22 mouse cellular contexts compared by ENCODE assay signal in genomic region chr11:12376628-12377027, GRCm38 (mm10).
DNase-seq lines count a peak whose midpoint lies in the region; ATAC-seq lines count a peak whose summit lies in the region.
"Had no signal": no experiment of that assay in that cellular context is flagged by ENCODE, and none has a peak within 500 bp of the region (broad histone marks: within the 10 kb centered on the region; RNA-seq: fewer than 3 reads in every experiment).

No protein-coding gene starts in this region.

- H3K27ac ChIP-seq in forebrain, embryonic 10.5 days: 0 out of 2 replicates have a peak overlapping the region, but pooled peaks have one; percentile 15
- no peak overlapping the region for H3K27ac ChIP-seq in forebrain, embryonic 15.5 days (replicated peaks)
- H3K27ac ChIP-seq in forebrain, embryonic 16.5 days (ENCODE audit: low read length): no peak overlapping the region
- H3K27ac ChIP-seq in midbrain, embryonic 15.5 days: no peak overlapping the region
- H3K27ac ChIP-seq: hindbrain, embryonic 10.5 days; left cerebral cortex, adult 2 months; liver, embryonic 13.5 days had no signal

- peak; percentile 37 for DNase-seq in forebrain, embryonic 10.5 days (ENCODE audit: extremely low spot score, low spot score)
- peak; percentile 50 for DNase-seq in embryo, embryonic 10.5 days (ENCODE audit: low spot score)
- DNase-seq in adrenal gland, adult (ENCODE audit: inconsistent age in 2 of 2, low spot score in 1 of 2): no peak
- no peak for DNase-seq in thymus, postnatal 25 days
- DNase-seq: adrenal gland, postnatal 25 days; cerebellum, adult 9-11 months; gastrocnemius, postnatal 14 days; heart, adult 11 months; kidney, adult 18-20 months; kidney, postnatal 4 days; liver, embryonic 13.5 days; lung, adult 2 months; retina, postnatal 1 day; right cerebral cortex, postnatal 25 days; spleen, adult 18-20 months; thymus, postnatal 4 days had no signal

- H3K4me3 ChIP-seq in forebrain, embryonic 10.5 days: no peak overlapping the region
- H3K4me3 ChIP-seq in forebrain, embryonic 15.5 days: no peak overlapping the region
- H3K4me3 ChIP-seq in forebrain, embryonic 16.5 days (replicated peaks; ENCODE audit: low read length): no peak overlapping the region
- H3K4me3 ChIP-seq in midbrain, embryonic 15.5 days: no peak overlapping the region
- H3K4me3 ChIP-seq: hindbrain, embryonic 10.5 days; left cerebral cortex, adult 2 months; liver, embryonic 13.5 days had no signal

- no peak; the same call in 1 of the 2 replicates for ATAC-seq in forebrain, embryonic 15.5 days (replicated peaks)
- ATAC-seq in forebrain, embryonic 16.5 days: peak; percentile 47; the same call in 1 of the 2 replicates
- ATAC-seq in midbrain, embryonic 15.5 days (replicated peaks): peak; percentile 62

- no peak overlapping the region for H3K4me2 ChIP-seq in forebrain, embryonic 15.5 days (replicated peaks)
- no peak overlapping the region for H3K4me2 ChIP-seq in forebrain, embryonic 16.5 days (ENCODE audit: low read length)
- H3K4me2 ChIP-seq in midbrain, embryonic 15.5 days: no peak overlapping the region
- H3K4me2 ChIP-seq: heart, embryonic 11.5 days; liver, embryonic 13.5 days had no signal

- H3K9ac ChIP-seq in forebrain, embryonic 15.5 days (replicated peaks): no peak overlapping the region
- H3K9ac ChIP-seq in forebrain, embryonic 16.5 days (replicated peaks; ENCODE audit: low read depth, low read length): no peak overlapping the region
- no peak overlapping the region for H3K9ac ChIP-seq in midbrain, embryonic 15.5 days
- H3K9ac ChIP-seq: liver, embryonic 13.5 days had no signal

- H3K36me3 ChIP-seq in forebrain, embryonic 10.5 days (replicated peaks): no peaks in the 10 kb centered on the region
- no peaks in the 10 kb centered on the region for H3K36me3 ChIP-seq in forebrain, embryonic 15.5 days
- no peaks in the 10 kb centered on the region for H3K36me3 ChIP-seq in forebrain, embryonic 16.5 days (ENCODE audit: control insufficient read depth, insufficient read depth)
- no peaks in the 10 kb centered on the region for H3K36me3 ChIP-seq in midbrain, embryonic 15.5 days (replicated peaks)
- H3K36me3 ChIP-seq: hindbrain, embryonic 10.5 days; liver, embryonic 13.5 days had no signal

- H3K9me3 ChIP-seq in forebrain, embryonic 10.5 days: no peaks in the 10 kb centered on the region
- H3K9me3 ChIP-seq in forebrain, embryonic 15.5 days: no peaks in the 10 kb centered on the region
- H3K9me3 ChIP-seq in forebrain, embryonic 16.5 days (ENCODE audit: control insufficient read depth, low read length): no peaks in the 10 kb centered on the region
- no peaks in the 10 kb centered on the region for H3K9me3 ChIP-seq in midbrain, embryonic 15.5 days
- H3K9me3 ChIP-seq: hindbrain, embryonic 10.5 days; liver, embryonic 13.5 days had no signal

- WGBS in forebrain, embryonic 10.5 days: 26% methylated on average over 3 of the region's 3 CpGs
- WGBS in forebrain, embryonic 15.5 days: 12% methylated on average over 3 of the region's 3 CpGs
- WGBS in forebrain, embryonic 16.5 days: 11% methylated on average over 3 of the region's 3 CpGs
- WGBS in midbrain, embryonic 15.5 days: 16% methylated on average over 3 of the region's 3 CpGs

- peaks cover 29% of the 10 kb centered on the region for H3K27me3 ChIP-seq in forebrain, embryonic 10.5 days (ENCODE audit: poor library complexity, severe bottlenecking)
- H3K27me3 ChIP-seq in forebrain, embryonic 15.5 days: no peaks in the 10 kb centered on the region
- 0 out of 2 replicates have a peak, but pooled peaks cover 3% of the 10 kb centered on the region for H3K27me3 ChIP-seq in forebrain, embryonic 16.5 days (replicated peaks; ENCODE audit: control insufficient read depth, insufficient read depth, low read length)
- H3K27me3 ChIP-seq in midbrain, embryonic 15.5 days (replicated peaks): no peaks in the 10 kb centered on the region; the same call in 1 of the 2 replicates
- H3K27me3 ChIP-seq: liver, embryonic 13.5 days had no signal

- peaks cover 47% of the 10 kb centered on the region for H3K4me1 ChIP-seq in forebrain, embryonic 10.5 days
- H3K4me1 ChIP-seq in forebrain, embryonic 15.5 days: no peaks in the 10 kb centered on the region; the same call in 1 of the 2 replicates
- peaks cover 3% of the 10 kb centered on the region; the same call in 1 of the 2 replicates for H3K4me1 ChIP-seq in forebrain, embryonic 16.5 days (replicated peaks; ENCODE audit: control insufficient read depth, insufficient read depth, low read length)
- peaks cover 3% of the 10 kb centered on the region; the same call in 1 of the 2 replicates for H3K4me1 ChIP-seq in midbrain, embryonic 15.5 days
- H3K4me1 ChIP-seq: liver, embryonic 13.5 days had no signal

Comparison
In these comparisons a context has a peak if more than half of its experiments do, and no peak if none do; other contexts are left out.
1. DNase-seq: peak in forebrain, embryonic 10.5 days (single experiment) and embryo, embryonic 10.5 days (single experiment); none in adrenal gland, adult (0 of 2) and thymus, postnatal 25 days (single experiment).